8 mouse cellular contexts compared by ENCODE assay signal in the genomic region with DNA sequence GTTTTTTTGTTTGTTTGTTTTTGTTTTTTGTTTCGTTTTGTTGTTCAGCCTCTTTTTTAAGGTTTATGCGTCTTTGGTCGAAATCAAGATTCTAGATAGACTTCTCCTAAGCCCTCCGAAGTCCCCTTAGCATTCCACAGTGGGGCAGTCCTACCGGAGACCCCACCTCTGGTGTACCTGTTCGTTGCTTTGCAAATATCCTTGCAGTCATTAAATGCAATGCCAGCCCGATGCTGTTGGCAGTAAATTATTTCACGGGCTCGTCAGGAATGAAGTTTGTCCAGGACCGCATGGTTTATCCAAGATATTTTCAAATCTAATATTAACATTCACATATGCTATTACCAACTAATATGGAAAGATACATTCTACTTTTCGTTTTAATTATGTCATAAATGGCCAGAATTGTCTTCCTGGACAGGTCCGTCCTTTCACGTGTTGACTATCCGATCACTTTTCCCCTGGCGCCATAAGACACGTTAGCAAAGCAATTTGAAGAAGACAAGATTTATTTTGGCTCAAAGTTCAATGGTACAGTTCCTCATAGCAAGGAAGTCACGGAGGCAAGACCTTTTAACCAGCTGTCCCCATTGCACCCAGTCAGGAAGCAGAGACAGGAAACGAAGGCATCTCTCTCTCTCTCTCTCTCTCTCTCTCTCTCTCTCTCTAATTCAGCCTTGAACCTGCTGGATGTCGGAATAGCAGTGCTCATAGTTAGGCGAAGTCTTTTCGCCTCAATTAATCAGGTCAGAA. TPM values are rescaled to one million over a fixed set of nuclear protein-coding genes. Genes with fewer than 3 reads are reported as not detected.
DNase-seq lines count a peak whose midpoint lies in the region; ATAC-seq lines count a peak whose summit lies in the region.

No protein-coding gene starts in this region.

- 25% methylated on average over 21 of the region's 21 CpGs for WGBS in heart, embryonic 10.5 days
- 17% methylated on average over 21 of the region's 21 CpGs for WGBS in forebrain, embryonic 11.5 days
- 15% methylated on average over 21 of the region's 21 CpGs for whole genome bisulfite sequencing in intestine, embryonic 16.5 days
- 15% methylated on average over 21 of the region's 21 CpGs for WGBS in macrophage (ENCODE audit: missing documents)

- peaks cover 26% of the 10 kb centered on the region for H3K36me3 ChIP-seq in heart, embryonic 10.5 days
- H3K36me3 ChIP-seq in forebrain, embryonic 11.5 days (ENCODE audit: control insufficient read depth, insufficient read depth, low read length): no peaks in the 10 kb centered on the region
- H3K36me3 ChIP-seq in intestine, embryonic 16.5 days (ENCODE audit: control insufficient read depth, insufficient read depth, low read length): 0 out of 2 replicates have a peak, but pooled peaks cover 3% of the 10 kb centered on the region
- no peaks in the 10 kb centered on the region; the same call in 1 of the 2 replicates for H3K36me3 ChIP-seq in macrophage (ENCODE audit: inconsistent target)

- H3K4me3 ChIP-seq in heart, embryonic 10.5 days: peak overlapping the region; percentile 85
- H3K4me3 ChIP-seq in forebrain, embryonic 11.5 days (ENCODE audit: low read depth, low read length): peak overlapping the region; percentile 57
- H3K4me3 ChIP-seq in intestine, embryonic 16.5 days (ENCODE audit: low read length): peak overlapping the region; percentile 65
- peak overlapping the region; percentile 98 for H3K4me3 ChIP-seq in macrophage (ENCODE audit: inconsistent target)

- no peak for DNase-seq in heart, embryonic 10.5 days (ENCODE audit: low spot score)
- DNase-seq in heart, postnatal 4 days: no peak
- DNase-seq in T-cell, adult 2 months (ENCODE audit: low spot score): peak; percentile 40
- DNase-seq in forebrain, embryonic 11.5 days (ENCODE audit: low spot score): no peak
- DNase-seq in thymus, postnatal 10 days (ENCODE audit: low spot score in 2 of 2): peak; percentile 7 to 17
- DNase-seq in layer of hippocampus, postnatal 25 days (ENCODE audit: extremely low spot score in 1 of 2, low spot score in 1 of 2): no peak

- H3K9me3 ChIP-seq in heart, embryonic 10.5 days: no peaks in the 10 kb centered on the region
- no peaks in the 10 kb centered on the region for H3K9me3 ChIP-seq in forebrain, embryonic 11.5 days (ENCODE audit: control insufficient read depth, low read length)
- H3K9me3 ChIP-seq in intestine, embryonic 16.5 days (ENCODE audit: control insufficient read depth, low read length): no peaks in the 10 kb centered on the region

- peaks cover 40% of the 10 kb centered on the region for H3K79me2 ChIP-seq in macrophage (ENCODE audit: inconsistent target)

- H3K9ac ChIP-seq in forebrain, embryonic 11.5 days (ENCODE audit: low read length): peak overlapping the region; percentile 73
- H3K9ac ChIP-seq in intestine, embryonic 16.5 days (ENCODE audit: low read depth, low read length): peak overlapping the region; percentile 64

- H3K4me1 ChIP-seq in heart, embryonic 10.5 days: no peaks in the 10 kb centered on the region; the same call in 1 of the 2 replicates
- no peaks in the 10 kb centered on the region for H3K4me1 ChIP-seq in forebrain, embryonic 11.5 days (replicated peaks; ENCODE audit: control insufficient read depth, insufficient read depth, low read length)
- H3K4me1 ChIP-seq in intestine, embryonic 16.5 days (ENCODE audit: control insufficient read depth, insufficient read depth, low read length): no peaks in the 10 kb centered on the region; the same call in 1 of the 2 replicates

- no peaks in the 10 kb centered on the region for H3K27me3 ChIP-seq in heart, embryonic 10.5 days (ENCODE audit: insufficient read depth, poor library complexity, severe bottlenecking)
- no peaks in the 10 kb centered on the region for H3K27me3 ChIP-seq in forebrain, embryonic 11.5 days (ENCODE audit: control insufficient read depth, insufficient read depth, low read length)
- H3K27me3 ChIP-seq in intestine, embryonic 16.5 days (replicated peaks; ENCODE audit: control insufficient read depth, insufficient read depth, low read length): no peaks in the 10 kb centered on the region

- peak; percentile 68 for ATAC-seq in forebrain, embryonic 11.5 days (replicated peaks; ENCODE audit: low FRiP score)
- ATAC-seq in intestine, embryonic 16.5 days: peak; percentile 79

- peak overlapping the region; percentile 63 for H3K4me2 ChIP-seq in forebrain, embryonic 11.5 days (ENCODE audit: low read depth, low read length, severe bottlenecking)
- H3K4me2 ChIP-seq in intestine, embryonic 16.5 days (ENCODE audit: low read depth, low read length): peak overlapping the region; percentile 52

- peak overlapping the region; percentile 88 for H3K27ac ChIP-seq in heart, embryonic 10.5 days
- peak overlapping the region; percentile 64; the same call in 1 of the 2 replicates for H3K27ac ChIP-seq in forebrain, embryonic 11.5 days (ENCODE audit: low read depth, low read length)
- H3K27ac ChIP-seq in intestine, embryonic 16.5 days (ENCODE audit: low read length): peak overlapping the region; percentile 77
- H3K27ac ChIP-seq in macrophage: peak overlapping the region; percentile 39

RNA-seq across cellular contexts. Expression of a gene that starts 0.5 kb away (rescaled TPM):
- 21.5 and 23.4 TPM in 2 replicates for polyA plus RNA-seq in heart, embryonic 10.5 days (2016; fragmentation: Nextera tagmentation; extraction: Ambion mirVana)
- total RNA-seq in heart, postnatal 4 days (2021): 10 to 100 TPM; 21.1 to 21.2 TPM
- 35.4 and 37.0 TPM in 2 replicates for polyA plus RNA-seq in forebrain, embryonic 11.5 days (2014; fragmentation: Nextera tagmentation; extraction: Ambion mirVana)
- 20.6 and 21.1 TPM in 2 replicates for polyA plus RNA-seq in intestine, embryonic 16.5 days (2015; fragmentation: Nextera tagmentation; extraction: Ambion mirVana)
- total RNA-seq in macrophage (2018; cell fraction: chromatin; rRNA removed): 10 to 100 TPM in 17 of 26 experiments, 1 to 10 TPM in 9; 5.3 to 26.6 (median 12.2) TPM
- 10 to 100 TPM; 16.6 to 27.8 (median 20.9) TPM for total RNA-seq in macrophage (2018; cell fraction: cytosol; rRNA removed)
- total RNA-seq in macrophage (2018; cell fraction: nucleus; rRNA removed): 10 to 100 TPM in 25 of 26 experiments, 1 to 10 TPM in 1; 7.5 to 44.7 (median 29.9) TPM
- 17.4 to 20.2 TPM (median 17.7 TPM) in 3 replicates for polyA plus RNA-seq in macrophage (2018)
- 10 to 100 TPM; 36.3 to 39.1 TPM for total RNA-seq in layer of hippocampus, postnatal 25 days (2021)

Comparison
In these comparisons a context has a peak if more than half of its experiments do, and no peak if none do; other contexts are left out.
1. DNase-seq: peak in T-cell, adult 2 months (single experiment) and thymus, postnatal 10 days (2 of 2); none in heart, embryonic 10.5 days (single experiment), heart, postnatal 4 days (single experiment), forebrain, embryonic 11.5 days (single experiment) and layer of hippocampus, postnatal 25 days (0 of 2).
2. Peak in every context shown above with its lines, with median percentiles within 50 percentile points of each other: H3K27ac ChIP-seq and H3K4me3 ChIP-seq.